Mouse (Mus musculus) retina, embryonic 14.5 days (tissue): ENCODE results near the gene Rfx7.

Experiments used
- DNase-seq: peaks from one replicate; pipeline ENCODE4 v3.0.0-alpha.2; 2015; ENCODE audit warnings: low spot score

The Rfx7 gene

GRCm38 (mm10) chr9:72543590-72543989 lies 11.6 kb downstream of the Rfx7 start:
- no peak for DNase-seq

- DNase-seq: no peak
These were observed 26.7 kb downstream of the Rfx7 start for GRCm38 (mm10) chr9:72558780-72559179.

GRCm38 (mm10) chr9:72560316-72560715 lies 28.3 kb downstream of the Rfx7 start:
- no peak for DNase-seq

- no peak for DNase-seq
These were observed 31.2 kb downstream of the Rfx7 start for GRCm38 (mm10) chr9:72563277-72563676.

GRCm38 (mm10) chr9:72567116-72567515 lies 35.1 kb downstream of the Rfx7 start:
- no peak for DNase-seq

- DNase-seq: no peak
These were observed 48.2 kb downstream of the Rfx7 start for GRCm38 (mm10) chr9:72580216-72580615.

- DNase-seq: no peak
These were observed 58.8 kb downstream of the Rfx7 start for GRCm38 (mm10) chr9:72590861-72591260.

- DNase-seq: no peak
These were observed 60.0 kb downstream of the Rfx7 start for GRCm38 (mm10) chr9:72592016-72592415.

- peak; percentile 52 for DNase-seq
These were observed 62.6 kb downstream of the Rfx7 start for GRCm38 (mm10) chr9:72594656-72595055.

- DNase-seq: no peak
These were observed 68.1 kb downstream of the Rfx7 start for GRCm38 (mm10) chr9:72600142-72600541.

- no peak for DNase-seq
These were observed 77.7 kb downstream of the Rfx7 start for GRCm38 (mm10) chr9:72609771-72610170.

GRCm38 (mm10) chr9:72613884-72614283 lies 81.8 kb downstream of the Rfx7 start:
- DNase-seq: no peak

GRCm38 (mm10) chr9:72614786-72615480 lies 82.9 kb downstream of the Rfx7 start:
- DNase-seq: no peak

GRCm38 (mm10) chr9:72618037-72618436 lies 86.0 kb downstream of the Rfx7 start:
- no peak for DNase-seq

GRCm38 (mm10) chr9:72623605-72624004 lies 91.6 kb downstream of the Rfx7 start:
- no peak for DNase-seq

- no peak for DNase-seq
These were observed 95.6 kb downstream of the Rfx7 start for GRCm38 (mm10) chr9:72627598-72627997.

GRCm38 (mm10) chr9:72628591-72628990 lies 96.6 kb downstream of the Rfx7 start:
- no peak for DNase-seq

- DNase-seq: no peak
These were observed 100.2 kb downstream of the Rfx7 start for GRCm38 (mm10) chr9:72632198-72632597.

GRCm38 (mm10) chr9:72635134-72635533 lies 103.1 kb downstream of the Rfx7 start:
- DNase-seq: peak; percentile 88

- DNase-seq: no peak
These were observed 104.5 kb downstream of the Rfx7 start for GRCm38 (mm10) chr9:72636547-72636946.

- DNase-seq: no peak
These were observed 105.2 kb downstream of the Rfx7 start for GRCm38 (mm10) chr9:72637243-72637642.

- peak; percentile 77 for DNase-seq
These were observed 107.2 kb downstream of the Rfx7 start for GRCm38 (mm10) chr9:72638951-72639842.
